Mouse (Mus musculus): Measurements from ENCODE around the gene Glg1.
"Not testable (repeated sequence)": the region's sequence is repeated elsewhere in the genome, so short reads cannot be mapped to it uniquely, and the experiment has no call there.

Glg1 gene

DNA sequence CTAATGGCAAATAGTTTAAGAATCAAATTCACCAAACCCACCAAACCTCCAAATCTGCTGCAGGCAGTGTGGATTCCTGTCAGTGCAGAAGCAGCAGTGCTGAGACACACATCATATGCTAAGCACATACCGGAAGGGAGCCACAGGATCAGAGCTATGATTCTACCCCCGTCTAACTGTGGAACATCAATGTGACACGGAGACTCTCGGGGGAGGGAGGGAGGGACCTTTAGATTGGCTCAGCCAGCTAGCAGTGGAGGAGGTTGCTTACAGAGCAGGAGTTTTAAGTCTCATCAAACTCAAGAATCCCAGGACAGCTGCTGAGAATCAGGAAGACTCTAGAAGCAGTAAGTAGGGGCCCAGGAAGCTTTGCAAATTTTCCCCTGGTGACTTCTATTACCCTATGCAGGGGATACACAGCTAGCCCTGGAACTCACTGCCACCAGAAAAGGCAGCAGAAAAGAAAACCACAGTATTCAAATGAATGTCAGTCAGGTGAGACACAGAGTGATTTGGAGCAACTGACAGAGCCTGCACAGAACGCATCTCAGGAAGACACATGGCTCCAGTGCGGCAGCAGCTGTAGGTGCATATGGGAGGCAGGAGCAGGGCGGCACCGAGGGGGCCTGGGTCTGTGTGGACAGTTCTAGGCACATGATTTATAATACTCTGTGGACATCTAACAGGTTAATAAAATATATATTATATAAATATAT is 103.1 kb downstream of the Glg1 start:
- in situ Hi-C loops (cut with MboI; ENCODE audit: low sequenced_read_pairs), result no loop called here

DNA sequence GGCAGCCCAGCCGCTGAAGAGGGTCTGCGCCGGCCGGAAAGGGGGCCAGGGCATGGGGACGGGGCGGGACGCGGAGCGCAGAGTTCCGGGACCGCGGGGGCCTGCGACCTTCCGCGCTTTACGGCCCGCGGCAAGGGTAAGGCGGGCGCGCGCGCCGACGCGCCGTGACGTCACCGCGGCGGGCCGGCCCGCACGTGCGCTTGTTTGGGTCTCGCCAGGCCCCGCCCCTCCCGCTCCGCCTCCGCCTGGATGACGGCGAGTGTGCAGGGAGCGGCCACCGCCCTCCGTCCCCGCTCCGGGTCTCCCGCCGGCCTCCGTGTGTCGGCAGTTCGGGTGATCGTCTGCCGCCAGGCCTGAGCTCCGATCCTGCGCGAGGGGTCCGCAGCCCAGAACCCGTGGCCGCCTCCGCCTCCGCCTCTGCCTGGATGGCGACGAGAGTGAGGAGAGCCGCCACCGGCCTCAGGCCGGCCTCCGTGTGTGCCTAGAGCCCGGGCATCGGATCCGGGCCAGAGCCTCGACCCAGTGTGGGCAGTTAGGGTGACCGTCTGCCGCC is 113.5 kb downstream of the Glg1 start:
- in situ Hi-C loops (cut with MboI; ENCODE audit: low sequenced_read_pairs), result not testable (repeated sequence)

DNA sequence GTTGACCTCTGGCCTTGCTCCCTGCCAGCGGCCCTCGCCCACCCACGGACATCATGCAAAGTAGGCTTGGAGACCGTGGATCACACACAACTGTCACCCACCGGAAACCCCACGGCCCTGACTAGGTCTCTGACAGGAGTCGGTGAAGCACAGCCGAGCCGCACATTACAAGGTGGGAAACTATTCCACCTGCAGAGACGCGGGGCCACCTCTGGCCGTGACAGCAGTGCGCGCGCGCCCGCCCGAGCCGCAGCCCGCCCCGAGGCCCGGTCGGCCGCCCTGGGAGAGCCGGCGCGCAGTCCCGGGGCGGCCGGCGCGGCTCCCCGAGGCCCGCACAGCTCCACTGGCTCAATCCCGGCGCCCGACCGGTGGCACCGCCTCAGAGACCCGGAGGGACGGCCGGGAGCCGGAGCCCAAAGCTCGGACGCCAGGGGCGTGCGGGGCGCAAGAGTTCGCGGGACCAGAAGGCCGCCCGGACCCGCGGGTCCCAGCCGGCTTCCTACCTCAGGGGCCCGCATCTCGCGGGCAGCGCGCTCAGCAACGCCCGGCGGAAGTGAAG is 114.0 kb downstream of the Glg1 start:
- in situ Hi-C loops (cut with MboI; ENCODE audit: low sequenced_read_pairs), result not testable (repeated sequence)

- in situ Hi-C loops (cut with MboI; ENCODE audit: low sequenced_read_pairs), result no loop called here
These were observed 116.5 kb downstream of the Glg1 start for GRCm38 (mm10) chr8:111142521-111142920.

DNA sequence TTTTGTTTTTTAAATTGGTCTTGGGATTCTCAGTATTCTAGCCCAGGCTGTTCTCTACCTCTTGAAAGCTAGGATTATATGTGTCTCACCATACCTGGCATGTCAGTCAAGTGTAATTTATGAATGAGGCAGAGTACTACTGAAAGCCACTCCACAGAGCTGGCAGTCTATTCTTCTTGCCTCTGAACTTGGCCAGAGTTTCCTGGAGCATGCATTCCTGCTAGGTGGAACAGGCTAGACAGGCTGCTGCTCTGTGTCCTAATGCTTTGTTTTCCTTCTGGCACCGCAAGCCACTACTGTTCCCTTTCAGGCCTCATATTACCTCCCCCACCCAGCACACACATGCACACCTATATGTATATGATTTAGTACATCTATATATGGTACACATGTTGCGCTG is 128.3 kb downstream of the Glg1 start:
- in situ Hi-C loops (cut with MboI; ENCODE audit: low sequenced_read_pairs), result no loop called here

DNA sequence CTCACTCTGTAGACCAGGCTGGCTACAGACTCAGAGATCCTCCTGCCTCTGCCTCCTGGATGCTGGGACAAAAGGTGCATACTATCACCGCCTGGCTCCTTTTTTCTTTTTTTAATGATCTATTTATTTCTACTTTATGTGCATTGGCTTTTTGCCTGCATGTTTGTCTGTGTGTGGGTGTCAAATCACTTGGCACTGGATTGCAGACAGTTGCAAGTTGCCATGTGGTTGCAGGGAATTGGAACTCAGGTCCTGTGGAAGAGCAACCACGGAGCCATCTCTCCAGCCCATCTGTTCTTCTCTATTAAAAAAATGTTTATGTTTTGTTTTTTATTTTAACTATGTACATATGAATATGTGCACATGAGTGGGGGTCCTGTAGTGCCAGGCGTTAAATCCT is 139.5 kb downstream of the Glg1 start:
- in situ Hi-C loops (cut with MboI; ENCODE audit: low sequenced_read_pairs), result no loop called here

DNA sequence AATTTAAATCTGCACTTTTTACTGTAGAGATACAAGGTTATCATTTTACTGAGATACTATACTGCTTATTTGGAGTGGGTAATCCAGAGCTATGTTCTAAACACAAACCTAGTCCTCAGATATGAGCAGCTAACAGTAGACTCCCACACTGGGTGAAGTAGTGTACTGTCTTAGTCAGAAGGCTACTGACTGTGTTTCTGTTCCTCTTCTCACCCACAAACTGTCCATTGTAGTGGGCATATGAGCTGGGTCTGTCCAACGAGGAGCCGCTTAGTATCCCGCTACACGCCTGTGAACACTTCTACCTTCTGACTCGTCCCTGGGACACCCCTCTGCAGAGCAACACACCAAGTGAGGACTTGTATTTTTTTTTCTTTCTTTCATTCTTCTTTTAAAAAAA is 144.1 kb downstream of the Glg1 start:
- in situ Hi-C loops (cut with MboI; ENCODE audit: low sequenced_read_pairs), result no loop called here

Data from CH12F3 (cell line).